Mouse (Mus musculus) Patski (cell line): Measurements from ENCODE around the gene Dnase2b. TPM values are rescaled to one million over a fixed set of nuclear protein-coding genes. Genes with fewer than 3 reads are reported as not detected.
A peak's percentile ranks its signal among the peaks of the same experiment; 100 is the strongest.

Experiments used
- ATAC-seq: fragments of 100-300 bp; one replicate; pipeline ENCODE4 v1.8.0; 2021
- CTCF ChIA-PET: fragments of 350-600 bp; sonication (Branson Sonifier 250); formaldehyde crosslinking; loops from one replicate; lab custom pipeline; 2022; ENCODE audit warnings: inconsistent platforms; lab: Charles Lee
- POLR2A ChIA-PET: fragments of 350-600 bp; sonication (Branson Sonifier 250); formaldehyde crosslinking; loops from one replicate; lab custom pipeline; 2022; ENCODE audit warnings: antibody characterized with exemption, inconsistent platforms; lab: Charles Lee
- DNase-seq: peaks from one replicate; pipeline ENCODE4 v3.0.0-alpha.2; 2011; ENCODE audit warnings: low read depth, low spot score
- H3K27me3 ChIP-seq: fragments of 371-371 bp; one replicate; pipeline ENCODE4 v1.5.1; 2021
- CTCF ChIP-seq: fragments of 100-300 bp; IDR thresholded peaks from one replicate; pipeline ENCODE4 v1.5.1; 2021
- in situ Hi-C: fragments of 300-500 bp; cut with MboI; formaldehyde crosslinking; loops from 3 replicates; pipeline ENCODE4 v1.11.1; 2018; ENCODE audit warnings: low pct_unique_long_range_greater_than_20kb, mixed read lengths
- polyA plus RNA-seq: library from polyadenylated mRNA; unstranded; gene quantifications from one replicate; pipeline ENCODE4 v1.2.3, GENCODE M21; 2021

Dnase2b gene
- polyA plus RNA-seq, 1 experiment from 2014 or later = 0.03 TPM

GRCm38 (mm10) chr3:146618357-146618756 lies 3.0 kb upstream of the Dnase2b start:
- POLR2A ChIA-PET = interaction anchor here (0.5 kb wide), 1 partner anchor 28 kb away, joined by 3 read pairs; no protein-coding TSS in a partner anchor
- ATAC-seq = no peak
- no peak for DNase-seq
- in situ Hi-C loops = no loop called here
- H3K27me3 ChIP-seq = no peaks in the 10 kb centered on the region
- no peak for TF ChIP-seq CTCF
- CTCF ChIA-PET = interaction anchor here (0.6 to 2.3 kb wide), 3 partner anchors 10 to 103 kb away, joined by 3 to 9 read pairs (median 3); no protein-coding TSS in a partner anchor

- in situ Hi-C loops = no loop called here
- TF ChIP-seq CTCF = no peak
- ChIA-PET POLR2A (interaction anchor here (0.6 kb wide), 1 partner anchor 12 kb away, joined by 3 read pairs; no protein-coding TSS in a partner anchor), CTCF (interaction anchor here (0.6 to 2.3 kb wide), 3 partner anchors 10 to 103 kb away, joined by 3 to 9 read pairs (median 3); no protein-coding TSS in a partner anchor)
- ATAC-seq = no peak
- no peak for DNase-seq
- no peaks in the 10 kb centered on the region for H3K27me3 ChIP-seq
Observed at GRCm38 (mm10) chr3:146617946-146618345, 2.5 kb upstream of the Dnase2b start.

- DNase-seq = no peak
- H3K27me3 ChIP-seq = no peaks in the 10 kb centered on the region
- peak; percentile 63 for ATAC-seq
- TF ChIP-seq CTCF = no peak
- ChIA-PET CTCF (interaction anchor here (0.7 to 1.0 kb wide), 2 partner anchors 9 to 19 kb away, joined by 3 to 4 read pairs; no protein-coding TSS in a partner anchor), POLR2A (no interaction called here)
- in situ Hi-C loops = no loop called here
Observed at GRCm38 (mm10) chr3:146616533-146617283, 1.3 kb upstream of the Dnase2b start.

- in situ Hi-C loops = no loop called here
- no peak for DNase-seq
- CTCF ChIA-PET = interaction anchor here (1.2 to 2.5 kb wide), 3 partner anchors 10 to 13 kb away, joined by 3 to 5 read pairs (median 3); no protein-coding TSS in a partner anchor
- ATAC-seq = no peak
- no peaks in the 10 kb centered on the region for H3K27me3 ChIP-seq
- POLR2A ChIA-PET = no interaction called here
- no peak for TF ChIP-seq CTCF
Observed at GRCm38 (mm10) chr3:146611821-146612220, 3.6 kb downstream of the Dnase2b start.

- DNase-seq (no peak), ATAC-seq (no peak)
- POLR2A ChIA-PET = no interaction called here
- in situ Hi-C loops = no loop called here
- H3K27me3 ChIP-seq = no peaks in the 10 kb centered on the region
- CTCF ChIA-PET = interaction anchor here (1.2 to 2.5 kb wide), 2 partner anchors 12 to 13 kb away, joined by 3 to 5 read pairs; no protein-coding TSS in a partner anchor
- TF ChIP-seq CTCF = no peak
Observed at GRCm38 (mm10) chr3:146611261-146611660, 4.1 kb downstream of the Dnase2b start.

GRCm38 (mm10) chr3:146610322-146610721 lies 5.1 kb downstream of the Dnase2b start:
- TF ChIP-seq CTCF = no peak
- no peaks in the 10 kb centered on the region for H3K27me3 ChIP-seq
- no peak for ATAC-seq
- CTCF ChIA-PET = interaction anchor here (1.2 kb wide), 1 partner anchor 18 kb away, joined by 4 read pairs; no protein-coding TSS in a partner anchor
- POLR2A ChIA-PET = interaction anchor here (0.8 kb wide), 1 partner anchor 20 kb away, joined by 4 read pairs; no protein-coding TSS in a partner anchor
- in situ Hi-C loops = no loop called here
- DNase-seq = no peak

- ATAC-seq (peak; percentile 94), DNase-seq (peak; percentile 92)
- in situ Hi-C loops = no loop called here
- ChIA-PET CTCF (interaction anchor here (0.5 to 2.2 kb wide), 6 partner anchors 8 to 42 kb away, joined by 3 to 4 read pairs (median 3); no protein-coding TSS in a partner anchor), POLR2A (interaction anchor here (0.7 to 1.5 kb wide), 2 partner anchors 14 to 39 kb away, joined by 4 read pairs; no protein-coding TSS in a partner anchor)
- no peak for TF ChIP-seq CTCF
- no peaks in the 10 kb centered on the region for H3K27me3 ChIP-seq
Observed at GRCm38 (mm10) chr3:146607368-146607767, 8.0 kb downstream of the Dnase2b start.

- POLR2A ChIA-PET = interaction anchor here (0.8 kb wide), 1 partner anchor 10 kb away, joined by 3 read pairs; the partner anchor contains the start of gene Dnase2b
- DNase-seq = no peak
- no peak for ATAC-seq
- TF ChIP-seq CTCF = no peak
- in situ Hi-C loops = no loop called here
- CTCF ChIA-PET = interaction anchor here (1.3 to 1.6 kb wide), 2 partner anchors 19 to 21 kb away, joined by 3 to 4 read pairs; no protein-coding TSS in a partner anchor
- H3K27me3 ChIP-seq = no peaks in the 10 kb centered on the region
Observed at GRCm38 (mm10) chr3:146604647-146605046, 10.7 kb downstream of the Dnase2b start.

- POLR2A ChIA-PET = no interaction called here
- CTCF ChIA-PET = no interaction called here
- DNase-seq = no peak
- TF ChIP-seq CTCF = no peak
- ATAC-seq = no peak
- no peaks in the 10 kb centered on the region for H3K27me3 ChIP-seq
- in situ Hi-C loops = no loop called here
Observed at GRCm38 (mm10) chr3:146602531-146602930, 12.9 kb downstream of the Dnase2b start.

- no peak for DNase-seq
- CTCF ChIA-PET = interaction anchor here (1.3 kb wide), 1 partner anchor 29 kb away, joined by 3 read pairs; no protein-coding TSS in a partner anchor
- no peak for TF ChIP-seq CTCF
- H3K27me3 ChIP-seq = no peaks in the 10 kb centered on the region
- no peak for ATAC-seq
- in situ Hi-C loops = no loop called here
- POLR2A ChIA-PET = no interaction called here
Observed at GRCm38 (mm10) chr3:146601205-146601604, 14.2 kb downstream of the Dnase2b start.
